Mouse (Mus musculus) cerebellum, adult 2 months (tissue): ENCODE results near the gene Shank2.

Experiments
- CTCF ChIP-seq: fragments of 200-500 bp; IDR thresholded peaks from 2 replicates; pipeline ENCODE4 v1.5.1; 2011; ENCODE audit warnings: low read depth, mild to moderate bottlenecking, control low read depth, low read length, moderate library complexity, borderline replicate concordance; ENCODE audit not compliant: insufficient read depth
- POLR2A ChIP-seq: fragments of 200-500 bp; IDR thresholded peaks from 2 replicates; pipeline ENCODE4 v1.6.1; 2011; ENCODE audit warnings: low read length, control low read depth, borderline replicate concordance; ENCODE audit not compliant: insufficient read depth

- TF ChIP-seq POLR2A: no peak
- no peak for TF ChIP-seq CTCF
These were observed 104.8 kb downstream of the Shank2 start for GRCm38 (mm10) chr7:144106352-144107011.
